In the genomic region with DNA sequence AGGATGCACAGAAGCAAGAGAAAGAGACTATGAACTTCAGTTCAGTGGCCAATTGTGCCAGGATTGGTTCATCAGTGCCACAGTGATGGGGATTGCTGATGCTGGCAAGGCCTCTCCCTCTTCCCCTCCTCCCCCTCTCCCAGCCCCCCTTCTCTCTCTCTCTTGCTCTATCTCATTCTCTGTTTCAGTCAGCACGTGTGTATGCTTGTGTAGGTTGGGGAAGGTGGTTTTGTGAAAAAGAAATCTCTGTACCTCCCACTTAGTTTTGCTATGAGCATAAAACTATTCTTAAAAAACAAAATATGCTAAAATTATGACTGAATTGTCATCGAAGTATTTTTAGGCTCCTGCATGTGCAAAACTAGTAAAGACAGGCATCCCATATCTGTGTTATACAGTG, we compare ENCODE assay signal across 31 mouse cellular contexts. TPM values are rescaled to one million over a fixed set of nuclear protein-coding genes. Genes with fewer than 3 reads are reported as not detected.
DNase-seq lines count a peak whose midpoint lies in the region; ATAC-seq lines count a peak whose summit lies in the region.
"Had no signal": no experiment of that assay in that cellular context is flagged by ENCODE, and none has a peak within 500 bp of the region (broad histone marks: within the 10 kb centered on the region; RNA-seq: fewer than 3 reads in every experiment).

No protein-coding gene starts in this region.

- H3K27me3 ChIP-seq in embryonic facial prominence, embryonic 10.5 days (replicated peaks; ENCODE audit: low read depth, poor library complexity, severe bottlenecking): no peaks in the 10 kb centered on the region
- H3K27me3 ChIP-seq: embryonic facial prominence, embryonic 12.5 days; embryonic facial prominence, embryonic 15.5 days; heart, embryonic 13.5 days; hindbrain, embryonic 12.5 days; hindbrain, embryonic 15.5 days; Patski had no signal

- H3K4me3 ChIP-seq in embryonic facial prominence, embryonic 10.5 days: no peak overlapping the region
- H3K4me3 ChIP-seq: embryonic facial prominence, embryonic 12.5 days; embryonic facial prominence, embryonic 15.5 days; heart, adult 2 months; heart, embryonic 10.5 days; heart, embryonic 13.5 days; hindbrain, embryonic 12.5 days; hindbrain, embryonic 15.5 days had no signal

- WGBS in embryonic facial prominence, embryonic 10.5 days: 71% methylated on average over 2 of the region's 2 CpGs

- H3K27ac ChIP-seq in embryonic facial prominence, embryonic 10.5 days (replicated peaks): no peak overlapping the region
- H3K27ac ChIP-seq: embryonic facial prominence, embryonic 12.5 days; embryonic facial prominence, embryonic 15.5 days; heart, adult 2 months; heart, embryonic 10.5 days; heart, embryonic 13.5 days; hindbrain, embryonic 12.5 days; hindbrain, embryonic 15.5 days had no signal

- H3K36me3 ChIP-seq in embryonic facial prominence, embryonic 10.5 days (replicated peaks): no peaks in the 10 kb centered on the region
- H3K36me3 ChIP-seq: embryonic facial prominence, embryonic 12.5 days; embryonic facial prominence, embryonic 15.5 days; G1E; heart, embryonic 10.5 days; heart, embryonic 13.5 days; hindbrain, embryonic 12.5 days; hindbrain, embryonic 15.5 days had no signal

- no peak for DNase-seq in frontal cortex, postnatal 36 days (ENCODE audit: low spot score in 2 of 2)
- DNase-seq in spleen, postnatal 14 days (ENCODE audit: low spot score in 2 of 2): no peak
- DNase-seq in embryonic facial prominence, embryonic 10.5 days (ENCODE audit: low spot score): no peak
- DNase-seq: adrenal gland, adult 2 months; adrenal gland, postnatal 14 days; cerebellum, adult 18-20 months; cerebellum, adult 9-10 months; cerebellum, postnatal 14 days; forebrain, postnatal 0 days; gastrocnemius, postnatal 10 days; gastrocnemius, postnatal 36 days; heart, adult 2 months; heart, postnatal 14 days; heart, postnatal 4 days; kidney, adult 2 months had no signal

- 0 out of 2 replicates have a peak, but pooled peaks have one; percentile 13 for ATAC-seq in frontal cortex, adult (ENCODE audit: low TSS enrichment)
- ATAC-seq in activated CD4-positive, CD25-positive, alpha-beta regulatory T cell, adult 4 months: peak; percentile 61
- peak; percentile 52 for ATAC-seq in inflammation-experienced regulatory T-cells, adult 6 months
- ATAC-seq: forebrain, embryonic 14.5 days; forebrain, postnatal 0 days; intestine, embryonic 16.5 days; Patski had no signal

- no peaks in the 10 kb centered on the region for H3K9me3 ChIP-seq in embryonic facial prominence, embryonic 10.5 days
- H3K9me3 ChIP-seq: embryonic facial prominence, embryonic 12.5 days; embryonic facial prominence, embryonic 15.5 days; G1E; heart, embryonic 10.5 days; heart, embryonic 13.5 days; hindbrain, embryonic 12.5 days; hindbrain, embryonic 15.5 days had no signal

- H3K4me1 ChIP-seq in embryonic facial prominence, embryonic 10.5 days: no peaks in the 10 kb centered on the region
- H3K4me1 ChIP-seq: embryonic facial prominence, embryonic 12.5 days; embryonic facial prominence, embryonic 15.5 days; heart, embryonic 10.5 days; heart, embryonic 13.5 days; hindbrain, embryonic 12.5 days; hindbrain, embryonic 15.5 days had no signal

RNA-seq across cellular contexts. Expression of a gene that starts 38.9 kb away (rescaled TPM):
- not detected for polyA plus RNA-seq in activated CD4-positive, CD25-positive, alpha-beta regulatory T cell, adult 4 months (2017; shearing (Covaris generic))
- not detected for polyA plus RNA-seq in inflammation-experienced regulatory T-cells, adult 6 months (2017; shearing (Covaris generic))
- polyA plus RNA-seq in embryonic facial prominence, embryonic 10.5 days (2016; fragmentation: Nextera tagmentation; extraction: Ambion mirVana): not detected in 2 replicates
- polyA plus RNA-seq: adrenal gland, adult 2 months; brain, embryonic 14.5 days; embryonic facial prominence, embryonic 12.5 days; embryonic facial prominence, embryonic 15.5 days; forebrain, embryonic 11.5 days; forebrain, embryonic 14.5 days; forebrain, postnatal 0 days; G1E; heart, adult 2 months; heart, embryonic 10.5 days; heart, embryonic 13.5 days; heart, embryonic 16.5 days; hindbrain, embryonic 12.5 days; hindbrain, embryonic 15.5 days; intestine, embryonic 16.5 days; kidney, adult 2 months; Patski had no signal

RNA-seq across cellular contexts. Expression of a gene that starts 38.9 kb away (rescaled TPM):
- under 1 TPM in 1 of 2 experiments, not detected in 1; 0.20 TPM for polyA plus RNA-seq in activated CD4-positive, CD25-positive, alpha-beta regulatory T cell, adult 4 months (2017; shearing (Covaris generic))
- polyA plus RNA-seq in inflammation-experienced regulatory T-cells, adult 6 months (2017; shearing (Covaris generic)): under 1 TPM in 2 of 3 experiments, not detected in 1; 0.19 to 0.35 TPM
- 0.15 TPM in 1 of 2 replicates, not detected in the other for polyA plus RNA-seq in embryonic facial prominence, embryonic 10.5 days (2016; fragmentation: Nextera tagmentation; extraction: Ambion mirVana)
- polyA plus RNA-seq: adrenal gland, adult 2 months; brain, embryonic 14.5 days; G1E; heart, adult 2 months; hindbrain, embryonic 12.5 days had no signal
